Mouse (Mus musculus): Measurements from ENCODE around the gene Adgra3. TPM values are rescaled to one million over a fixed set of nuclear protein-coding genes. Genes with fewer than 3 reads are reported as not detected.

The Adgra3 gene
- polyA plus RNA-seq, 2 experiments, result 4.0 to 4.9 TPM

GRCm38 (mm10) chr5:50014658-50015057, 44.1 kb downstream of the Adgra3 start:
- Histone ChIP-seq H3K36me3 (replicated peaks; ENCODE audit: control insufficient read depth, insufficient read depth, low read depth) (no peaks in the 10 kb centered on the region), H3K9ac (replicated peaks) (no peak overlapping the region; the same call in 1 of the 2 replicates), H3K4me1 (replicated peaks; ENCODE audit: control insufficient read depth in 2 of 2, insufficient read depth in 2 of 2, low read length in 1 of 2) (peaks cover 20 to 21% of the 10 kb centered on the region in 2 experiments), H3K4me3 (ENCODE audit: insufficient read depth in 1 of 2, low read depth in 2 of 2, low read length in 2 of 2) (no peak overlapping the region), H3K27ac (no peak overlapping the region), H3K9me3 (ENCODE audit: control insufficient read depth, low read length) (no peaks in the 10 kb centered on the region), H3K27me3 (ENCODE audit: control insufficient read depth, insufficient read depth, low read length) (no peaks in the 10 kb centered on the region), H3K4me2 (ENCODE audit: low read depth) (peak overlapping the region; percentile 50)
- ATAC-seq (ENCODE audit: insufficient read depth) (peak; percentile 77; the same call in 1 of the 2 replicates), DNase-seq (ENCODE audit: low read depth in 3 of 3, low spot score in 3 of 3) (peak in 1 of 3 experiments; percentile 22)
- TF ChIP-seq EP300 (IDR thresholded peaks at IDR 0.05; ENCODE audit: low read depth) (no peak), CTCF (IDR thresholded peaks at IDR 0.05; ENCODE audit: low read depth) (no peak)
- WGBS (ENCODE audit: insufficient replicate concordance), result 18% methylated on average over 7 of the region's 7 CpGs

GRCm38 (mm10) chr5:50013965-50014364, 44.8 kb downstream of the Adgra3 start:
- peak; percentile 48; the same call in 1 of the 2 replicates for ATAC-seq (ENCODE audit: insufficient read depth)
- H3K9ac ChIP-seq (replicated peaks), result no peak overlapping the region

GRCm38 (mm10) chr5:50008841-50009240, 50.0 kb downstream of the Adgra3 start:
- TF ChIP-seq CTCF (IDR thresholded peaks at IDR 0.05; ENCODE audit: low read depth), result no peak
- TF ChIP-seq EP300 (IDR thresholded peaks at IDR 0.05; ENCODE audit: low read depth), result no peak
- Histone ChIP-seq H3K36me3 (replicated peaks; ENCODE audit: control insufficient read depth, insufficient read depth, low read depth) (no peaks in the 10 kb centered on the region), H3K4me3 (ENCODE audit: insufficient read depth in 1 of 2, low read depth in 2 of 2, low read length in 2 of 2) (no peak overlapping the region), H3K9ac (replicated peaks) (no peak overlapping the region), H3K27ac (no peak overlapping the region), H3K4me2 (ENCODE audit: low read depth) (no peak overlapping the region), H3K27me3 (ENCODE audit: control insufficient read depth, insufficient read depth, low read length) (no peaks in the 10 kb centered on the region), H3K9me3 (ENCODE audit: control insufficient read depth, low read length) (no peaks in the 10 kb centered on the region), H3K4me1 (replicated peaks; ENCODE audit: control insufficient read depth in 2 of 2, insufficient read depth in 2 of 2, low read length in 1 of 2) (no peaks in the 10 kb centered on the region; a peak in 1 of 4 replicates)
- no peak for DNase-seq (ENCODE audit: low read depth in 3 of 3, low spot score in 3 of 3)
- ATAC-seq (ENCODE audit: insufficient read depth), result no peak
- WGBS (ENCODE audit: insufficient replicate concordance), result 53% methylated on average over 4 of the region's 4 CpGs

More at GRCm38 (mm10) chr5:50013965-50014364, 44.8 kb downstream of the Adgra3 start:
- no peak for DNase-seq (ENCODE audit: low read depth in 3 of 3, low spot score in 3 of 3)
- no peak overlapping the region for H3K4me2 ChIP-seq (ENCODE audit: low read depth)
- WGBS (ENCODE audit: insufficient replicate concordance), result 46% methylated on average over 4 of the region's 4 CpGs
- no peak overlapping the region for H3K27ac ChIP-seq
- H3K4me1 ChIP-seq (replicated peaks; ENCODE audit: control insufficient read depth in 2 of 2, insufficient read depth in 2 of 2, low read length in 1 of 2), result peaks cover 20 to 21% of the 10 kb centered on the region in 2 experiments
- no peak for TF ChIP-seq EP300 (IDR thresholded peaks at IDR 0.05; ENCODE audit: low read depth)
- no peak for TF ChIP-seq CTCF (IDR thresholded peaks at IDR 0.05; ENCODE audit: low read depth)
- no peaks in the 10 kb centered on the region for H3K36me3 ChIP-seq (replicated peaks; ENCODE audit: control insufficient read depth, insufficient read depth, low read depth)
- H3K4me3 ChIP-seq (ENCODE audit: insufficient read depth in 1 of 2, low read depth in 2 of 2, low read length in 2 of 2), result no peak overlapping the region
- no peaks in the 10 kb centered on the region for H3K27me3 ChIP-seq (ENCODE audit: control insufficient read depth, insufficient read depth, low read length)
- no peaks in the 10 kb centered on the region for H3K9me3 ChIP-seq (ENCODE audit: control insufficient read depth, low read length)

- DNase-seq (ENCODE audit: low read depth in 3 of 3, low spot score in 3 of 3), result no peak
- H3K36me3 ChIP-seq (replicated peaks; ENCODE audit: control insufficient read depth, insufficient read depth, low read depth), result no peaks in the 10 kb centered on the region
- no peak overlapping the region for H3K4me2 ChIP-seq (ENCODE audit: low read depth)
- TF ChIP-seq EP300 (IDR thresholded peaks at IDR 0.05; ENCODE audit: low read depth) (no peak), CTCF (IDR thresholded peaks at IDR 0.05; ENCODE audit: low read depth) (no peak)
- no peak overlapping the region for H3K27ac ChIP-seq
- no peaks in the 10 kb centered on the region for H3K27me3 ChIP-seq (ENCODE audit: control insufficient read depth, insufficient read depth, low read length)
- no peak overlapping the region for H3K4me3 ChIP-seq (ENCODE audit: insufficient read depth in 1 of 2, low read depth in 2 of 2, low read length in 2 of 2)
- H3K9ac ChIP-seq (replicated peaks), result no peak overlapping the region
- 83% methylated on average over 9 of the region's 9 CpGs for WGBS (ENCODE audit: insufficient replicate concordance)
- no peak for ATAC-seq (ENCODE audit: insufficient read depth)
- H3K4me1 ChIP-seq (replicated peaks; ENCODE audit: control insufficient read depth in 2 of 2, insufficient read depth in 2 of 2, low read length in 1 of 2), result no peaks in the 10 kb centered on the region
- H3K9me3 ChIP-seq (ENCODE audit: control insufficient read depth, low read length), result no peaks in the 10 kb centered on the region
Measured at GRCm38 (mm10) chr5:50006915-50007658, 51.7 kb downstream of the Adgra3 start.

GRCm38 (mm10) chr5:50002269-50002668, 56.5 kb downstream of the Adgra3 start:
- H3K27me3 ChIP-seq (ENCODE audit: control insufficient read depth, insufficient read depth, low read length), result no peaks in the 10 kb centered on the region
- no peak for ATAC-seq (ENCODE audit: insufficient read depth)
- no peak overlapping the region for H3K4me2 ChIP-seq (ENCODE audit: low read depth)
- WGBS (ENCODE audit: insufficient replicate concordance), result 64% methylated on average over 6 of the region's 6 CpGs
- H3K4me3 ChIP-seq (ENCODE audit: insufficient read depth in 1 of 2, low read depth in 2 of 2, low read length in 2 of 2), result no peak overlapping the region
- H3K9me3 ChIP-seq (ENCODE audit: control insufficient read depth, low read length), result no peaks in the 10 kb centered on the region
- no peaks in the 10 kb centered on the region for H3K36me3 ChIP-seq (replicated peaks; ENCODE audit: control insufficient read depth, insufficient read depth, low read depth)
- H3K27ac ChIP-seq, result no peak overlapping the region
- H3K9ac ChIP-seq (replicated peaks), result no peak overlapping the region
- DNase-seq (ENCODE audit: low read depth in 3 of 3, low spot score in 3 of 3), result peak in 1 of 3 experiments; percentile 12
- TF ChIP-seq EP300 (IDR thresholded peaks at IDR 0.05; ENCODE audit: low read depth) (no peak), CTCF (IDR thresholded peaks at IDR 0.05; ENCODE audit: low read depth) (peak; percentile 71)
- no peaks in the 10 kb centered on the region for H3K4me1 ChIP-seq (replicated peaks; ENCODE audit: control insufficient read depth in 2 of 2, insufficient read depth in 2 of 2, low read length in 1 of 2)

Measured in liver, embryonic 14.5 days (tissue).